Mouse (Mus musculus): ENCODE measurements around the gene Adcy1. TPM values are rescaled to one million over a fixed set of nuclear protein-coding genes. Genes with fewer than 3 reads are reported as not detected.

Adcy1 gene
- polyA plus RNA-seq, 1 experiment from 2014 or later = 24.2 TPM

GRCm38 (mm10) chr11:7081893-7082292, 18.6 kb downstream of the Adcy1 start:
- H3K27ac ChIP-seq (ENCODE audit: low read depth, low read length) = no peak overlapping the region
- H3K9me3 ChIP-seq (ENCODE audit: control insufficient read depth, low read length) = no peaks in the 10 kb centered on the region
- ATAC-seq (ENCODE audit: low read depth) = no peak
- H3K36me3 ChIP-seq (ENCODE audit: control insufficient read depth, insufficient read depth, low read length) = no peaks in the 10 kb centered on the region
- 95% methylated on average over 1 of the region's 1 CpGs for WGBS
- no peaks in the 10 kb centered on the region for H3K4me1 ChIP-seq (ENCODE audit: control insufficient read depth, insufficient read depth, low read length)
- no peak overlapping the region for H3K9ac ChIP-seq (replicated peaks; ENCODE audit: low read depth, low read length)
- no peaks in the 10 kb centered on the region for H3K27me3 ChIP-seq (ENCODE audit: control insufficient read depth, insufficient read depth, low read length)
- no peak overlapping the region for H3K4me2 ChIP-seq (ENCODE audit: low read depth, low read length)
- H3K4me3 ChIP-seq (ENCODE audit: low read depth, low read length) = no peak overlapping the region

GRCm38 (mm10) chr11:7083911-7084310, 20.6 kb downstream of the Adcy1 start:
- H3K36me3 ChIP-seq (ENCODE audit: control insufficient read depth, insufficient read depth, low read length) = no peaks in the 10 kb centered on the region
- 100% methylated on average over 1 of the region's 1 CpGs for WGBS
- no peak overlapping the region for H3K9ac ChIP-seq (replicated peaks; ENCODE audit: low read depth, low read length)
- ATAC-seq (ENCODE audit: low read depth) = no peak
- no peak overlapping the region for H3K4me2 ChIP-seq (ENCODE audit: low read depth, low read length)
- H3K4me1 ChIP-seq (ENCODE audit: control insufficient read depth, insufficient read depth, low read length) = no peaks in the 10 kb centered on the region
- H3K4me3 ChIP-seq (ENCODE audit: low read depth, low read length) = no peak overlapping the region
- no peaks in the 10 kb centered on the region for H3K9me3 ChIP-seq (ENCODE audit: control insufficient read depth, low read length)
- H3K27me3 ChIP-seq (ENCODE audit: control insufficient read depth, insufficient read depth, low read length) = no peaks in the 10 kb centered on the region
- H3K27ac ChIP-seq (ENCODE audit: low read depth, low read length) = no peak overlapping the region

GRCm38 (mm10) chr11:7085184-7085583, 21.9 kb downstream of the Adcy1 start:
- Histone ChIP-seq H3K27me3 (ENCODE audit: control insufficient read depth, insufficient read depth, low read length) (no peaks in the 10 kb centered on the region), H3K4me2 (ENCODE audit: low read depth, low read length) (no peak overlapping the region), H3K4me3 (ENCODE audit: low read depth, low read length) (no peak overlapping the region), H3K9ac (replicated peaks; ENCODE audit: low read depth, low read length) (no peak overlapping the region), H3K27ac (ENCODE audit: low read depth, low read length) (no peak overlapping the region), H3K4me1 (ENCODE audit: control insufficient read depth, insufficient read depth, low read length) (no peaks in the 10 kb centered on the region), H3K9me3 (ENCODE audit: control insufficient read depth, low read length) (no peaks in the 10 kb centered on the region), H3K36me3 (ENCODE audit: control insufficient read depth, insufficient read depth, low read length) (no peaks in the 10 kb centered on the region)
- WGBS = 90% methylated on average over 5 of the region's 5 CpGs
- no peak for ATAC-seq (ENCODE audit: low read depth)

GRCm38 (mm10) chr11:7091120-7091519, 27.8 kb downstream of the Adcy1 start:
- 0 out of 2 replicates have a peak, but pooled peaks cover 3% of the 10 kb centered on the region for H3K9me3 ChIP-seq (ENCODE audit: control insufficient read depth, low read length)
- no peak overlapping the region for H3K4me2 ChIP-seq (ENCODE audit: low read depth, low read length)
- no peak for ATAC-seq (ENCODE audit: low read depth)
- H3K4me1 ChIP-seq (ENCODE audit: control insufficient read depth, insufficient read depth, low read length) = no peaks in the 10 kb centered on the region
- H3K9ac ChIP-seq (replicated peaks; ENCODE audit: low read depth, low read length) = no peak overlapping the region
- no peak overlapping the region for H3K27ac ChIP-seq (ENCODE audit: low read depth, low read length)
- WGBS = 96% methylated on average over 5 of the region's 5 CpGs
- H3K4me3 ChIP-seq (ENCODE audit: low read depth, low read length) = no peak overlapping the region
- H3K36me3 ChIP-seq (ENCODE audit: control insufficient read depth, insufficient read depth, low read length) = no peaks in the 10 kb centered on the region
- H3K27me3 ChIP-seq (ENCODE audit: control insufficient read depth, insufficient read depth, low read length) = no peaks in the 10 kb centered on the region

GRCm38 (mm10) chr11:7094844-7095243, 31.6 kb downstream of the Adcy1 start:
- H3K9me3 ChIP-seq (ENCODE audit: control insufficient read depth, low read length) = 0 out of 2 replicates have a peak, but pooled peaks cover 3% of the 10 kb centered on the region
- ATAC-seq (ENCODE audit: low read depth) = no peak
- 94% methylated on average over 6 of the region's 6 CpGs for WGBS
- no peak overlapping the region for H3K4me3 ChIP-seq (ENCODE audit: low read depth, low read length)
- no peaks in the 10 kb centered on the region for H3K4me1 ChIP-seq (ENCODE audit: control insufficient read depth, insufficient read depth, low read length)
- H3K27me3 ChIP-seq (ENCODE audit: control insufficient read depth, insufficient read depth, low read length) = no peaks in the 10 kb centered on the region
- H3K4me2 ChIP-seq (ENCODE audit: low read depth, low read length) = no peak overlapping the region
- no peaks in the 10 kb centered on the region for H3K36me3 ChIP-seq (ENCODE audit: control insufficient read depth, insufficient read depth, low read length)
- H3K27ac ChIP-seq (ENCODE audit: low read depth, low read length) = no peak overlapping the region
- H3K9ac ChIP-seq (replicated peaks; ENCODE audit: low read depth, low read length) = no peak overlapping the region

GRCm38 (mm10) chr11:7101674-7102073, 38.4 kb downstream of the Adcy1 start:
- Histone ChIP-seq H3K4me3 (ENCODE audit: low read depth, low read length) (no peak overlapping the region), H3K4me1 (ENCODE audit: control insufficient read depth, insufficient read depth, low read length) (peaks cover 13% of the 10 kb centered on the region; the same call in 1 of the 2 replicates), H3K36me3 (ENCODE audit: control insufficient read depth, insufficient read depth, low read length) (no peaks in the 10 kb centered on the region), H3K4me2 (ENCODE audit: low read depth, low read length) (no peak overlapping the region), H3K9ac (replicated peaks; ENCODE audit: low read depth, low read length) (no peak overlapping the region; the same call in 1 of the 2 replicates), H3K27me3 (ENCODE audit: control insufficient read depth, insufficient read depth, low read length) (no peaks in the 10 kb centered on the region), H3K27ac (ENCODE audit: low read depth, low read length) (peak overlapping the region; percentile 70), H3K9me3 (ENCODE audit: control insufficient read depth, low read length) (no peaks in the 10 kb centered on the region)
- 48% methylated on average over 6 of the region's 6 CpGs for WGBS
- ATAC-seq (ENCODE audit: low read depth) = peak; percentile 6; the same call in 1 of the 2 replicates

- no peak overlapping the region for H3K4me3 ChIP-seq (ENCODE audit: low read depth, low read length)
- H3K36me3 ChIP-seq (ENCODE audit: control insufficient read depth, insufficient read depth, low read length) = no peaks in the 10 kb centered on the region
- no peaks in the 10 kb centered on the region for H3K9me3 ChIP-seq (ENCODE audit: control insufficient read depth, low read length)
- ATAC-seq (ENCODE audit: low read depth) = peak; percentile 81
- peak overlapping the region; percentile 2; the same call in 1 of the 2 replicates for H3K4me2 ChIP-seq (ENCODE audit: low read depth, low read length)
- WGBS = 36% methylated on average over 14 of the region's 14 CpGs
- no peak overlapping the region; the same call in 1 of the 2 replicates for H3K9ac ChIP-seq (replicated peaks; ENCODE audit: low read depth, low read length)
- peaks cover 13% of the 10 kb centered on the region; the same call in 1 of the 2 replicates for H3K4me1 ChIP-seq (ENCODE audit: control insufficient read depth, insufficient read depth, low read length)
- H3K27ac ChIP-seq (ENCODE audit: low read depth, low read length) = peak overlapping the region; percentile 70
- H3K27me3 ChIP-seq (ENCODE audit: control insufficient read depth, insufficient read depth, low read length) = no peaks in the 10 kb centered on the region
Measured at GRCm38 (mm10) chr11:7102256-7103194, 39.2 kb downstream of the Adcy1 start.

- 93% methylated on average over 8 of the region's 8 CpGs for WGBS
- no peak overlapping the region for H3K9ac ChIP-seq (replicated peaks; ENCODE audit: low read depth, low read length)
- no peak for ATAC-seq (ENCODE audit: low read depth)
- H3K27ac ChIP-seq (ENCODE audit: low read depth, low read length) = no peak overlapping the region
- H3K4me1 ChIP-seq (ENCODE audit: control insufficient read depth, insufficient read depth, low read length) = peaks cover 13% of the 10 kb centered on the region; the same call in 1 of the 2 replicates
- H3K4me3 ChIP-seq (ENCODE audit: low read depth, low read length) = no peak overlapping the region
- no peaks in the 10 kb centered on the region for H3K27me3 ChIP-seq (ENCODE audit: control insufficient read depth, insufficient read depth, low read length)
- H3K36me3 ChIP-seq (ENCODE audit: control insufficient read depth, insufficient read depth, low read length) = no peaks in the 10 kb centered on the region
- no peaks in the 10 kb centered on the region for H3K9me3 ChIP-seq (ENCODE audit: control insufficient read depth, low read length)
- no peak overlapping the region for H3K4me2 ChIP-seq (ENCODE audit: low read depth, low read length)
Measured at GRCm38 (mm10) chr11:7105337-7105736, 42.0 kb downstream of the Adcy1 start.

- ATAC-seq (ENCODE audit: low read depth) = no peak
- H3K4me3 ChIP-seq (ENCODE audit: low read depth, low read length) = no peak overlapping the region
- no peaks in the 10 kb centered on the region for H3K9me3 ChIP-seq (ENCODE audit: control insufficient read depth, low read length)
- H3K36me3 ChIP-seq (ENCODE audit: control insufficient read depth, insufficient read depth, low read length) = no peaks in the 10 kb centered on the region
- WGBS = 95% methylated on average over 4 of the region's 4 CpGs
- H3K4me1 ChIP-seq (ENCODE audit: control insufficient read depth, insufficient read depth, low read length) = no peaks in the 10 kb centered on the region
- H3K9ac ChIP-seq (replicated peaks; ENCODE audit: low read depth, low read length) = no peak overlapping the region
- H3K4me2 ChIP-seq (ENCODE audit: low read depth, low read length) = no peak overlapping the region
- H3K27me3 ChIP-seq (ENCODE audit: control insufficient read depth, insufficient read depth, low read length) = no peaks in the 10 kb centered on the region
- H3K27ac ChIP-seq (ENCODE audit: low read depth, low read length) = no peak overlapping the region
Measured at GRCm38 (mm10) chr11:7109131-7109530, 45.8 kb downstream of the Adcy1 start.

Data from neural tube, embryonic 14.5 days (tissue).